Mouse (Mus musculus) C2C12 (cell line): ENCODE data around the gene Aar2.

Source experiments
- CEBPB ChIP-seq: IDR thresholded peaks from one replicate; pipeline ENCODE4 v1.6.1; 2011; ENCODE audit warnings: low read depth, mild to moderate bottlenecking, control low read depth, moderate library complexity
- CTCF ChIP-seq: IDR thresholded peaks from one replicate; pipeline ENCODE4 v1.5.1; 2011; ENCODE audit not compliant: control insufficient read depth, insufficient read depth, insufficient read length
- FOSL1 ChIP-seq: IDR thresholded peaks from one replicate; pipeline ENCODE4 v1.8.0; 2011; ENCODE audit warnings: mild to moderate bottlenecking, low read length; ENCODE audit not compliant: poor library complexity, insufficient read depth, severe bottlenecking
- MAX ChIP-seq: IDR thresholded peaks from one replicate; pipeline ENCODE4 v1.6.1; 2011; ENCODE audit warnings: mild to moderate bottlenecking, control low read depth
- MYOD1 ChIP-seq: IDR thresholded peaks from one replicate; pipeline ENCODE4 v1.6.1; 2011; ENCODE audit warnings: low read depth; ENCODE audit not compliant: control insufficient read depth, insufficient read length
- USF1 ChIP-seq: IDR thresholded peaks from one replicate; pipeline ENCODE4 v1.6.1; 2011; ENCODE audit warnings: low read depth, mild to moderate bottlenecking, control low read depth, moderate library complexity

- TF ChIP-seq MAX (no peak), CTCF (no peak), USF1 (no peak), MYOD1 (no peak), FOSL1 (no peak), CEBPB (no peak)
Observed at GRCm38 (mm10) chr2:156594987-156595490, 47.7 kb downstream of the Aar2 start.
